Mouse (Mus musculus) midbrain, embryonic 12.5 days (tissue): ENCODE data around the gene Wdr54. TPM values are rescaled to one million over a fixed set of nuclear protein-coding genes. Genes with fewer than 3 reads are reported as not detected.
"Not testable (repeated sequence)": the region's sequence is repeated elsewhere in the genome, so short reads cannot be mapped to it uniquely, and the experiment has no call there.

Source experiments
- ATAC-seq: fragments of 200-750 bp; cut with Nextera tagmentation; 2 replicates; pipeline ENCODE4 v1.8.0; 2017; ENCODE audit warnings: low read depth, moderate TSS enrichment, moderate library complexity; ENCODE audit not compliant: low FRiP score
- H3K27ac ChIP-seq: fragments of 300-500 bp; sonication (generic); replicated peaks from 2 replicates; pipeline ENCODE4 v1.5.1; 2016; ENCODE audit warnings: mild to moderate bottlenecking
- H3K27me3 ChIP-seq: fragments of 300-500 bp; sonication (generic); 2 replicates; pipeline ENCODE4 v1.6.1; 2016; ENCODE audit warnings: mild to moderate bottlenecking
- H3K36me3 ChIP-seq: fragments of 300-500 bp; sonication (generic); 2 replicates; pipeline ENCODE4 v1.6.1; 2016
- H3K4me1 ChIP-seq: fragments of 300-500 bp; sonication (generic); 2 replicates; pipeline ENCODE4 v1.6.1; 2016
- H3K4me2 ChIP-seq: fragments of 300-500 bp; sonication (generic); replicated peaks from 2 replicates; pipeline ENCODE4 v1.6.1; 2016; ENCODE audit warnings: mild to moderate bottlenecking, moderate library complexity
- H3K4me3 ChIP-seq: fragments of 300-500 bp; sonication (generic); 2 replicates; pipeline ENCODE4 v1.5.1; 2016; ENCODE audit warnings: mild to moderate bottlenecking
- H3K9ac ChIP-seq: fragments of 300-500 bp; sonication (generic); replicated peaks from 2 replicates; pipeline ENCODE4 v1.6.1; 2016; ENCODE audit warnings: mild to moderate bottlenecking, moderate library complexity
- H3K9me3 ChIP-seq: fragments of 300-500 bp; sonication (generic); 2 replicates; pipeline ENCODE4 v1.6.1; 2016; ENCODE audit warnings: mild to moderate bottlenecking
- WGBS: fragments of 180-500 bp; shearing (Covaris S2); methylation state at CpG from one replicate; pipeline ENCODE4 v1.1.7; 2016; 5-methylcytosine and 5-hydroxymethylcytosine counted together
- polyA plus RNA-seq: library from polyadenylated mRNA; unstranded; fragments of >200 nt; fragmentation: Nextera tagmentation; extraction: Ambion mirVana; gene quantifications from 2 replicates; pipeline ENCODE4 v1.2.1, GENCODE M21; 2016

Wdr54 gene
- polyA plus RNA-seq, 1 experiment from 2014 or later, result 11.2 TPM

- no peaks in the 10 kb centered on the region for H3K9me3 ChIP-seq
- H3K27ac ChIP-seq, result peak overlapping the region; percentile 46; the same call in 1 of the 2 replicates
- H3K4me3 ChIP-seq, result peak overlapping the region; percentile 27
- H3K4me2 ChIP-seq, result peak overlapping the region; percentile 35; the same call in 1 of the 2 replicates
- no peak for ATAC-seq
- H3K27me3 ChIP-seq, result no peaks in the 10 kb centered on the region
- 49% methylated on average over 9 of the region's 9 CpGs for WGBS
- H3K9ac ChIP-seq, result peak overlapping the region; percentile 31
- no peaks in the 10 kb centered on the region; the same call in 1 of the 2 replicates for H3K36me3 ChIP-seq
- peaks cover 6% of the 10 kb centered on the region for H3K4me1 ChIP-seq
These were observed 16.2 kb upstream of the Wdr54 start for GRCm38 (mm10) chr6:83172240-83172920.

DNA sequence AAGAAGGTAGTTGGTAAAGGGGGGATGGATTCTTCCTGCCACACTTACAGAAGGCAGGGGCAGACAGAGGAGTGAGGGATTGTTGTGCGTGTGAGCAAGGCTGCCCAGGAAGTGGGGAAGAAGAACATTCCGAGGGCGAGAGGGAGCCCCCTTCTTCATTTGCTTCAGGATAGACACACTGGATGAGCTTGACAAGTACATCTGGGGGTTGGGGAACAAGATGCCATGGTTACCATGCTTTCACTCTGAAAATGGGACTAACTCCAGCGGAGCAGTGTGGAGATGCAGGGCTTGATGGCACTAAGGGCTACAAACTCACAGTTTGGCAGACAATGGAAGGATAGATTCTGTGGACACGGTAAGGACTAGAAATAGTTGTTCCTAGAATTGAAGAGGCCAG, 14.9 kb upstream of the Wdr54 start:
- WGBS, result 86% methylated on average over 5 of the region's 5 CpGs

DNA sequence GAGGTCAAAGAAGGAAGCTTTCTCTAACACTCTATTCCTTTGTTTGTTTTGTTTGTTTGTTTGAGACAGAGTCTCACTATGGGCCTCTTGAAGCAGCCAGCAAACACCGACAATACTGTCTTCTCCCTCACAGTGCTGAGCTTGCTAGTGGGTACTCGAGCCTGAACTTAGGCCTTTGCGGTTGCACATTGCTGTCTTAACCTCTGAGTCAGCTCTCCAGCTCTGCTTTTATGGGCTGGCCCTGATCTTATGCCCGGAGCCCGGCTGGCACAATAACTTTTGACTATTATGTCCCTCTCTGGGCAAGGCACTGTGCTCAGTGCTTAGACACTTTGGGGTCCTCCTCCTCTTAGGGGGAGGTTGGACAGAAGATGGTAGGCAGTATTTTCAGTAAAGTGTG, 13.7 kb upstream of the Wdr54 start:
- Histone ChIP-seq H3K36me3 (no peaks in the 10 kb centered on the region), H3K4me2 (no peak overlapping the region), H3K27me3 (no peaks in the 10 kb centered on the region), H3K4me3 (no peak overlapping the region), H3K27ac (no peak overlapping the region), H3K4me1 (peaks cover 23% of the 10 kb centered on the region), H3K9ac (no peak overlapping the region), H3K9me3 (no peaks in the 10 kb centered on the region)
- WGBS, result 90% methylated on average over 5 of the region's 5 CpGs
- no peak for ATAC-seq

More for the DNA sequence above, 14.9 kb upstream of the Wdr54 start:
- Histone ChIP-seq H3K27me3 (no peaks in the 10 kb centered on the region), H3K27ac (no peak overlapping the region), H3K36me3 (no peaks in the 10 kb centered on the region), H3K4me2 (peak overlapping the region; percentile 35; the same call in 1 of the 2 replicates), H3K4me3 (no peak overlapping the region), H3K4me1 (peaks cover 19% of the 10 kb centered on the region), H3K9me3 (no peaks in the 10 kb centered on the region), H3K9ac (no peak overlapping the region)
- no peak for ATAC-seq

GRCm38 (mm10) chr6:83166243-83166630, 10.0 kb upstream of the Wdr54 start:
- under 1% methylated on average over 12 of the region's 12 CpGs for WGBS
- H3K27ac ChIP-seq, result peak overlapping the region; percentile 84
- peaks cover 38% of the 10 kb centered on the region for H3K4me1 ChIP-seq
- H3K36me3 ChIP-seq, result no peaks in the 10 kb centered on the region
- H3K4me3 ChIP-seq, result peak overlapping the region; percentile 91
- peak overlapping the region; percentile 90 for H3K9ac ChIP-seq
- H3K9me3 ChIP-seq, result no peaks in the 10 kb centered on the region
- H3K27me3 ChIP-seq, result peaks cover 24% of the 10 kb centered on the region
- H3K4me2 ChIP-seq, result peak overlapping the region; percentile 85
- ATAC-seq, result no peak

- peak within 1 kb of the TSS; percentile 91 for H3K4me3 ChIP-seq
- peak within 1 kb of the TSS; percentile 85 for H3K4me2 ChIP-seq
- peaks cover 29% of the 10 kb centered on the region for H3K27me3 ChIP-seq
- H3K4me1 ChIP-seq, result peaks cover 38% of the 10 kb centered on the region
- WGBS, result under 1% methylated on average over 51 of the region's 58 CpGs
- H3K36me3 ChIP-seq, result no peaks in the 10 kb centered on the region
- H3K9me3 ChIP-seq, result no peaks in the 10 kb centered on the region
- ATAC-seq, result peak; percentile 81
- H3K27ac ChIP-seq, result peak within 1 kb of the TSS; percentile 84
- peak within 1 kb of the TSS; percentile 90 for H3K9ac ChIP-seq
These were observed 9.5 kb upstream of the Wdr54 start, which contains the start of gene Dctn1 for GRCm38 (mm10) chr6:83165607-83166242. Gene Dctn1, plus strand, starts transcription at chr6:83165920.

- H3K4me2 ChIP-seq, result peak overlapping the region; percentile 85
- ATAC-seq, result peak; percentile 25
- peak overlapping the region; percentile 91 for H3K4me3 ChIP-seq
- peak overlapping the region; percentile 49; the same call in 1 of the 2 replicates for H3K9ac ChIP-seq
- H3K9me3 ChIP-seq, result no peaks in the 10 kb centered on the region
- 0 out of 2 replicates have a peak overlapping the region, but pooled peaks have one; percentile 20 for H3K27ac ChIP-seq
- H3K27me3 ChIP-seq, result peaks cover 35% of the 10 kb centered on the region
- H3K36me3 ChIP-seq, result no peaks in the 10 kb centered on the region
- 4% methylated on average over 6 of the region's 6 CpGs for WGBS
- H3K4me1 ChIP-seq, result peaks cover 38% of the 10 kb centered on the region
These were observed 8.9 kb upstream of the Wdr54 start for GRCm38 (mm10) chr6:83165026-83165606.

GRCm38 (mm10) chr6:83162701-83163100, 6.5 kb upstream of the Wdr54 start:
- no peak for ATAC-seq
- no peaks in the 10 kb centered on the region for H3K9me3 ChIP-seq
- H3K27ac ChIP-seq, result no peak overlapping the region
- 0 out of 2 replicates have a peak overlapping the region, but pooled peaks have one; percentile 39 for H3K9ac ChIP-seq
- 1% methylated on average over 8 of the region's 8 CpGs for WGBS
- H3K4me2 ChIP-seq, result peak overlapping the region; percentile 41
- peaks cover 39% of the 10 kb centered on the region for H3K27me3 ChIP-seq
- H3K4me1 ChIP-seq, result peaks cover 33% of the 10 kb centered on the region
- no peaks in the 10 kb centered on the region for H3K36me3 ChIP-seq
- H3K4me3 ChIP-seq, result peak overlapping the region; percentile 18

DNA sequence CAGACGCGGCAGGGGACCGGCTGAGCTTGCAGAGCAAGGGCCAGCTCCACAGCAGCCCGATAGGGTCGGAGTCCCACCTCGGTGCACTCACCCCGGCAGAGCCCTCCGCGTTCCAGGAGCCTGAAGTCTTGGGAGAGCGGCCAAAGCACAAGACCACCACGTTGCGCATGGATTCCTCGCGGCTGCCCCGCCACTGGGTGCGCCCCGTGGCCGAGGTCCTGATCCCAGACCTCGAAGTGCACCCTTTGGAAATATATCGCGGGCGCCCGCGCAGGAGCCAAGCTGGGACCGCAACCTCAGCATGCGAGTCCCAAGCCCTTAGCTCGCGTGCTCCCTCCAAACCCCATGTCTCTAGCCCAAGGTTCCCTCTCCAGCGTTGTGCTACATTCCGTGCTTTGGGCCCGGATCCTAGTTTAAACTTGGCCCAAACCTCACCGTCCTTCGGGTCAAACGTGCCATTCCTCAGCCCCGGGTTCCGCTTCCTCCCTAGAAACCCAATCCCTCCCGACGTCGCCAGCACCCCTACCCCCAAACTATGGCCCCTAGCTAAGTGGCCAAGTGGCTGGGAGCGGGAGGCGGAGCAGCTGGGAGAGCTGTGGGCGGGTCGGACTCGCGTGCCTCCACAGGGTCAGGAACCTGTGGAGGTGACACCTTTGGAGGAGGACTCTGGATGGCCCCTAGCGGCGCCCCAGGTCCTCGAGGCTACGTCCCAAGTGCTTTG, 5.9 kb upstream of the Wdr54 start:
- Histone ChIP-seq H3K4me2 (peak overlapping the region; percentile 41), H3K9me3 (no peaks in the 10 kb centered on the region), H3K27me3 (peaks cover 40% of the 10 kb centered on the region), H3K9ac (peak overlapping the region; percentile 39; the same call in 1 of the 2 replicates), H3K27ac (no peak overlapping the region), H3K36me3 (no peaks in the 10 kb centered on the region), H3K4me1 (peaks cover 29% of the 10 kb centered on the region), H3K4me3 (peak overlapping the region; percentile 18)
- under 1% methylated on average over 48 of the region's 49 CpGs for WGBS
- ATAC-seq, result no peak

DNA sequence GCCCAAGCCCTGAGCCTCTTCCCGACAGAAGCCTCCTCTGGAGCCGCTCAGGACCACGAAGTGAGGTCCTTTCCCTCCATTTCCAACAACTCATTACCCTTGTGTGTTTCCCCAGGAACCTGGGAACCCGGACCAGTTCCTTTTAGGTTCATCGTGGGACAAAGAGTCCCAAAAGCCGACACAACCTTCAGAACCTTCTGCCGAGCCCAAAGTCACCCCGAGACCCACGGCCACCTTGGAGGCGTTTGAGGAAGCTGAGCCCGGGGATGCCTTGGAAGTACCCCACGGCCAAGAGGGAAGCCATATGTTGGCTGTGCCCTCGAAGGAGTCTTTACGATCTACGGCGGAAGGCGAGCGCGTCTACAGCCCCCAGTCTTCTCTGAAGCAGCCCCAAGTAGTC, 5.2 kb upstream of the Wdr54 start:
- Histone ChIP-seq H3K27me3 (peaks cover 42% of the 10 kb centered on the region), H3K9me3 (no peaks in the 10 kb centered on the region), H3K36me3 (no peaks in the 10 kb centered on the region), H3K4me2 (peak overlapping the region; percentile 41), H3K27ac (no peak overlapping the region), H3K4me3 (peak overlapping the region; percentile 18; the same call in 1 of the 2 replicates), H3K4me1 (peaks cover 25% of the 10 kb centered on the region), H3K9ac (peak overlapping the region; percentile 39; the same call in 1 of the 2 replicates)
- WGBS, result 6% methylated on average over 19 of the region's 19 CpGs
- no peak for ATAC-seq

DNA sequence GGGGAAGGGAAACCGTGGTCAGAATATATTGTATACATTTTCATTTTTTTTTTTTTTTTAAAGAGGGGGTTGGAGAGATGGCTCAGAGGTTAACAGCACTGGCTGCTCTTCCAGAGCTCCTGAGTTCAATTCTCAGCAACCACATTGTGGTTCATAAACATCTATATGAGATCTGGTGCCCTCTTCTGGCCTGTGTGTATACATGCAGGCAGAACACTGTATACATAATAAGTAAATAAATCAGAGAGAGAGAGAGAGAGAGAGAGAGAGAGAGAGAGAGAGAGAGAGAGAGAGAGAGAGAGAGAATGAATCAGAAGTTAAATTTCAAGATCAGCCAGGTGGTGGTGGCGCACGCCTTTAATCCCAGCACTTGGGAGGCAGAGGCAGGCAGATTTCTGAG, 3.3 kb upstream of the Wdr54 start:
- H3K9ac ChIP-seq, H3K9me3 ChIP-seq, H3K36me3 ChIP-seq, H3K4me3 ChIP-seq, H3K4me2 ChIP-seq, H3K27ac ChIP-seq, ATAC-seq: not testable (repeated sequence)
- WGBS, result 31% methylated on average over 3 of the region's 3 CpGs
- H3K27me3 ChIP-seq, result peaks cover 42% of the 10 kb centered on the region
- H3K4me1 ChIP-seq, result peaks cover 32% of the 10 kb centered on the region

GRCm38 (mm10) chr6:83155552-83156238, 502 bp downstream of the Wdr54 start:
- peaks cover 25% of the 10 kb centered on the region for H3K36me3 ChIP-seq
- H3K9me3 ChIP-seq, result no peaks in the 10 kb centered on the region
- H3K27me3 ChIP-seq, result peaks cover 13% of the 10 kb centered on the region
- H3K4me1 ChIP-seq, result peaks cover 34% of the 10 kb centered on the region
- 0 out of 2 replicates have a peak overlapping the region, but pooled peaks have one; percentile 12 for H3K27ac ChIP-seq
- WGBS, result 7% methylated on average over 23 of the region's 23 CpGs
- H3K4me2 ChIP-seq, result peak overlapping the region; percentile 78
- peak overlapping the region; percentile 66 for H3K9ac ChIP-seq
- ATAC-seq, result peak; percentile 57
- H3K4me3 ChIP-seq, result peak overlapping the region; percentile 56
